Mouse (Mus musculus): ENCODE results near the gene Ube2d2b. TPM values are rescaled to one million over a fixed set of nuclear protein-coding genes. Genes with fewer than 3 reads are reported as not detected.

Gene Ube2d2b
- polyA plus RNA-seq, 1 experiment from 2014 or later = 0.13 TPM

Other genes starting within 250 kb of the Ube2d2b start
- 20.1 and 22.6 TPM in 2 replicates for gene Rpap2, start 232.7 kb upstream of the Ube2d2b start, polyA plus RNA-seq (2016; fragmentation: Nextera tagmentation; extraction: Ambion mirVana)
- 34.2 and 42.7 TPM in 2 replicates for gene Glmn, start 232.2 kb upstream of the Ube2d2b start, polyA plus RNA-seq (2016; fragmentation: Nextera tagmentation; extraction: Ambion mirVana)
- 0.23 TPM in 1 of 2 replicates, not detected in the other for gene Gfi1, start 104.1 kb upstream of the Ube2d2b start, polyA plus RNA-seq (2016; fragmentation: Nextera tagmentation; extraction: Ambion mirVana)
- 62.3 and 63.6 TPM in 2 replicates for gene Evi5, start 45.0 kb downstream of the Ube2d2b start, polyA plus RNA-seq (2016; fragmentation: Nextera tagmentation; extraction: Ambion mirVana)
- gene Rpl5, start 70.4 kb downstream of the Ube2d2b start, polyA plus RNA-seq (2016; fragmentation: Nextera tagmentation; extraction: Ambion mirVana) = 59.8 and 66.8 TPM in 2 replicates
- 31.0 and 31.4 TPM in 2 replicates for gene Fam69a, start 157.0 kb downstream of the Ube2d2b start, polyA plus RNA-seq (2016; fragmentation: Nextera tagmentation; extraction: Ambion mirVana)
- 134 and 142 TPM in 2 replicates for gene Mtf2, start 235.6 kb downstream of the Ube2d2b start, polyA plus RNA-seq (2016; fragmentation: Nextera tagmentation; extraction: Ambion mirVana)

Measured in hindbrain, embryonic 12.5 days (tissue).